Mouse (Mus musculus) ovary, adult 10 weeks (tissue): ENCODE measurements around the gene Prdm2. TPM values are rescaled to one million over a fixed set of nuclear protein-coding genes. Genes with fewer than 3 reads are reported as not detected.

Experiments used
- polyA plus RNA-seq: library from polyadenylated mRNA; stranded (reverse); fragments of 350-450 nt; fragmentation: Illumina TruSeq; extraction: RNeasy Lipid Tissue Mini Kit (QIAGEN cat#74804); gene quantifications from one replicate; pipeline ENCODE4 v1.2.3, GENCODE M21; 2014

The Prdm2 gene
- polyA plus RNA-seq, result 20.3 TPM

DNA sequence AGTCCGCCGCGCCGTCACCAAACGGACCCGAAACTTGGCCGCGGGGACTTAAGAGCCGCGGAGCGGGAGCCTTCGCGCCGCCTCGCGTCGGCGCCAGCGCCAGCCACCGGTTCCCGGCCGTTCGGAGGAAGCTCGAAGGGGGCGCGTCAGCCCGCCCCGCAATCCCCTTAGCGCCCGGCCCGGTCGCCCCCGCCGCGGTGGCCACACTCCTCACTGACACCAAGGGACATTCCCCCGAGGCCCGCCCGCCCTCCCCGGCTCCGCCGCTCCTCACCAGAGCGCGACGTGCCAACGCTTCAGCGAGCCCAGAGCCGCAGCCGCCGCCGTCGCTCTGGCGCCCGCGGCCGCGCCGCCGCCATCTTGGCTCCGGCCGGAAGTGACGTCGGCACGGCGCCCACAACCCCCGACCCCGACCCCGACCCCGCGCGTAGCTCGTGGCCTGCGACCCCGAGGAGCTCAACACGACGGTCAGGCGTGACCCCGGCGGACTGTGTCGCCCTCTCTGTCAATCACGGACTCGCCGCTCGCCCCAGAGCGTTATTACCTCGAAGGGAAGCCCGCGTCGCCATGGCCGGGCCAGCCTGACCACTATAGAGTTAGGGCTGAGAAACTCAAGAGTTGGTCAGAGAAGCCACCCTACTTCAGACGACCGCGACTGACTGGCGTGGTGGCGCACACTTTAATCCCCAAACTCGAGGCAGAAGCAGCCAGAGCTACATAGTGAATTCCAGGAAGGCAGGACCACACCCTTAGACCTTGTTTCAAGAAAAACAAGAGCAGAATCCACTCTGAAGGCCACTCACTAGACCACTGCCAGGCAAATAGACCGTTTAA, at the start of gene Prdm2:
Gene Prdm2, minus strand, starts transcription at position 655 of the 834 bp plus-strand sequence.

Other genes with a start within 250 kb of the Prdm2 start
- gene Pdpn, start 86.6 kb upstream of the Prdm2 start, polyA plus RNA-seq, result 60.1 TPM
- not detected for gene Lrrc38, start 136.8 kb upstream of the Prdm2 start, polyA plus RNA-seq
- 0.20 TPM for gene Pramel1, start 181.4 kb upstream of the Prdm2 start, polyA plus RNA-seq
- gene Pramef8, start 199.4 kb upstream of the Prdm2 start, polyA plus RNA-seq, result 19.9 TPM
- 38.5 TPM for gene Oog4, start 237.3 kb upstream of the Prdm2 start, polyA plus RNA-seq